Mouse (Mus musculus) mature B cell (primary cell): ENCODE results near the gene Doc2b.

Experiments
- in situ Hi-C: fragments of 300-500 bp; cut with MboI; formaldehyde crosslinking; loops from 2 replicates; pipeline ENCODE4 v1.14.3; 2019

Gene Doc2b

DNA sequence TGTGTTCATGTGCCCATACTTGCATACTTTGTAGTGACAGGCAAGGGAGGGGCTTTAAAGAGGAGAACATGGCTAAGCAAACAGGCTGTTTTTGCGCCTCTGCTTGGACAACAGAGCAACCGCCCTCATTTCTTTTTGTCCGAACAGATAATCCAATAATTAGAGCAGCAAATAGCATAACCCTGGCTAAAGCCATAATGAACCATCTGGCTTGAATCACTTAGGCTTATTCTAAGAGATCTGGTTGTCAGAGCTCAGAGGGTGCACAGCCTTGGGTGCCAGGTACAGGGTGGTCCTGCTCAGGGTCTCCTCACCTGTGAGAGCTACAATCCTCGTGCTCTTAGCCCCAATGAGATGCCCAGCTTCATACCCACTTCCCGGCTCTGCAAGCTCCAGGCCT lies 2.5 kb downstream of the Doc2b start:
- in situ Hi-C loops: no loop called here

DNA sequence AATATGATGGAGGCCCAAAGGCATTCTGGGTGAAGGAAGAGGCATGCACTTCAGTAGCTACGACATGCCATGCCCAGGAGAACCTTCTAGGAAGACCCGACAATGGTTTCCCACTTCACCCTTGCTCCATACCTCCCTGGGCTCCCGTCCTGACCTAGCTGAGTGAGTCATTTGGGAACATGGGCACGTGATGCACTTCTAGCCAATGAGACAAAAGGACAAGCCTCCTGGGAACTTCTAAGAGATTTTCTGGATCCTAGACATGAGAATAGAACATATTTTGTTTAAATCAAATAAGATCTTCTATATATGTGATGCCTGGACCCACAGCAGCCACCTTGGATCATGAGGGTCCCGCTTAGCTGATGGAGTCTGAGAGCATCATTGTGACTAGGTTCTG lies 3.3 kb downstream of the Doc2b start:
- in situ Hi-C loops: no loop called here

DNA sequence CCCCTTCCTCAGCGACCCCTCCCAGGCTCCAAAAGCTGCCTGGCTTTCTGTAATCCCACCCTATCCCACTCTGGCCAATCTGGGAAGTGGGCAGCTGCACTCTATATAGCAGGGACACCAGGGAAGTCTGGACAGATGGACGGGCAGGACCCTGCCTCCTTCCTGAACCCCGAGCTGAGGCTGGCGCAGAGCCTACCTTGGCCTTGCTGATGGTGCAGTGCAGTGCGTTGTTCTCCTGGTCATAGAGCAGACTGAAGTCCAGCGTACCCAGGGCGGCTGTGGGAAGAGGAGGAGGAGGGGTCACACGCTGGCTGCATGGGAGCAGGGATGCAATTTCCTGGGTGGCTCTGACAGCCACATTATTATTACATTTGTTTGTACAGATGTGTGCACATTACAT lies 10.0 kb downstream of the Doc2b start:
- in situ Hi-C loops: no loop called here

DNA sequence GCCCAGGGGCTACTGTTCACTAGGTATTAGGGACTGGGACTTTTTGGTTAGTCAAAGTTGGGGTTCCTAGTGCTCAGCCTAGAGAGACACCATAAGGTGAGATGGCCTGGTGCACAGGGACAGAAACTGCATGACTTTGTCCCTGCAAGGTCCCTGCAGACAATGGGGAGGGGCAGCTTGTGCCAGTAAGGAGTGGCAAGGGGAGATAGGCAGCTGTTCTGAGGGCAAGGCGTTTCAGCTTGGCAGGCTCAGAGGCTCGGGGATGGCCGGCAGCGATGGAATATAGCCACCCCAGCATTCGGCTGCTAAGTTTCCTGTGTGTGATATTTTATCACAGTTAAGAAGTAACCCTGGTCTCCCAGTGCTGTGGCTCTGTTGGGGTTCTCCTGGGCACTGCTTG lies 12.1 kb downstream of the Doc2b start:
- in situ Hi-C loops: no loop called here

DNA sequence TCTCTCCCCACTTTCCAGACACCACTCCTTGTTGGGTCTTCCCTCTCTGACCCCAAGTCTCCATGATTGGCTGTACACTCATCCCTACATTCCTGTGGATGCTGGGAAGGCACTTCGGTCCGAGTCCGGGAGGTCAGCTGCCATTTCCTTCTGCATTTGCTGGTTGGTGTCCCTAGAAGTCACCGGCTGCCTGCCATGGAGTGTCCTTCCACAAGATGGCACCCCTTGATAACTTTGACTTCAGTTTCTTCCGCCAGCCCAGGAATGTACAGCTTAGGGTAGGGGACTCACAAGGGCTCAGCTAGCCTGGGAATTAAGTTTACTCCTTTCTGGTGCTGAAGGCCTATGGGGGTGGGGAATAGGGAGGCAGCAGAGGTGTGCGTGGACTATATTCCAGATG lies 13.9 kb downstream of the Doc2b start:
- in situ Hi-C loops: no loop called here

DNA sequence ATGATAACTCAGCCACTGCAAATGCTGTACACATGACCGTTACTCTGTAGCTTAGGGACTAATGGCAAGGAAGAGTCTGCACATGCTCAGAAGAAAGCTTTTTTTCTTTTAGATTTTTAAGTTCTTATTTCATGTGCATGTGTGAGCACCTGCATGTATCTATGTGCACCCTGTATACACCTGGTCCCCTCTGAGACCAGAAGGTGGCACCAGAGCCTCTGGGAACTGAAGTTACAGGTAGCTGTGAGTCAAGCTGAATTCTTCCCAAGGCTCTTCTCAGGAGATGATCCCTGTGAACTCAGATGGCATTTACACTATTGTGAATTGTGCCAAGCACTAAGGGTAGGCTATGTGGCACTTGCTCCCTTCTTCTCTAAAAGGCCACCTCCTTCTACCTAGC lies 19.9 kb downstream of the Doc2b start:
- in situ Hi-C loops: loop anchor here (10.0 kb wide), 1 partner anchor 399 kb away; the partner anchor contains the start of genes Fam57a and Vps53

DNA sequence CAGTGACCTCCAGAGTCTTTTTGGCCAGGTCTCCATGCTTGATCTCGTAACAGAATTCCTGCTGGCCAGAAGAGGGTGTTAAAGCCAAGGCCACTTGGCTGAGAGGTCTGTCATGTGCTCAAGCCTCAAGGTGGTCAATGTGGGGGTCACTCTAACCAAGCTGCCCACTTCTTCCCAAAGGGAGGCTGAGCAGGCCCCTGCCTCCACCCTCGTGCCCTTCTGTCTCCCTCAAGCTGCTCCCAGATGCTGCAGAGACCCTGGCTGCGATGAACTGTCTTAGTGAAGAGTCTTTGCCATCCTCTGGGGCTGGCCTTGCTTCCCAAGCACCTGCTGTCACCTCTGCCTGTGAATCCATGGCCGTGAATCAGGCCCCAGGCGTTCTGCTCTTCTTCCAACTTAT lies 23.3 kb downstream of the Doc2b start:
- in situ Hi-C loops: loop anchor here (10.0 kb wide), 1 partner anchor 402 kb away; the partner anchor contains the start of genes Fam57a and Vps53

DNA sequence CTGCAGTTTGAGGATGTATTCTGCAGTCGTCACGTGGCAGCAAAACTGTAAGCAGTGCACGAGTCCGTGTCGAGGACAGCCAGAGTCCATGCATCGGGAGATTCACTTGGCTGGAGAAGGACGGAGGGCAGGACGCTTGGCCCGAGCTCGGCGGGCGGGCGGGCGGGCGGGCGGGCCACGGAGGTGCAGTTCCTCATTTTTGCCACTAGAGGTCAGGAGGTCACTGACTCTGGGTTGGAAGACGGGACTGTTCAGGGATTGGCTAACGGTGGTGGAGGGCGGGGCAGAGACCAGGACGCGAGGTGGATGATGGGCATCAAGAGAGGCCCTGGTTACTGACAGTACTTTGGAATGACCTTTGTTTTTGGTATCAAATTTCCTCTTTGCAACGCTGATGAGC lies 26.6 kb downstream of the Doc2b start:
- in situ Hi-C loops: no loop called here

DNA sequence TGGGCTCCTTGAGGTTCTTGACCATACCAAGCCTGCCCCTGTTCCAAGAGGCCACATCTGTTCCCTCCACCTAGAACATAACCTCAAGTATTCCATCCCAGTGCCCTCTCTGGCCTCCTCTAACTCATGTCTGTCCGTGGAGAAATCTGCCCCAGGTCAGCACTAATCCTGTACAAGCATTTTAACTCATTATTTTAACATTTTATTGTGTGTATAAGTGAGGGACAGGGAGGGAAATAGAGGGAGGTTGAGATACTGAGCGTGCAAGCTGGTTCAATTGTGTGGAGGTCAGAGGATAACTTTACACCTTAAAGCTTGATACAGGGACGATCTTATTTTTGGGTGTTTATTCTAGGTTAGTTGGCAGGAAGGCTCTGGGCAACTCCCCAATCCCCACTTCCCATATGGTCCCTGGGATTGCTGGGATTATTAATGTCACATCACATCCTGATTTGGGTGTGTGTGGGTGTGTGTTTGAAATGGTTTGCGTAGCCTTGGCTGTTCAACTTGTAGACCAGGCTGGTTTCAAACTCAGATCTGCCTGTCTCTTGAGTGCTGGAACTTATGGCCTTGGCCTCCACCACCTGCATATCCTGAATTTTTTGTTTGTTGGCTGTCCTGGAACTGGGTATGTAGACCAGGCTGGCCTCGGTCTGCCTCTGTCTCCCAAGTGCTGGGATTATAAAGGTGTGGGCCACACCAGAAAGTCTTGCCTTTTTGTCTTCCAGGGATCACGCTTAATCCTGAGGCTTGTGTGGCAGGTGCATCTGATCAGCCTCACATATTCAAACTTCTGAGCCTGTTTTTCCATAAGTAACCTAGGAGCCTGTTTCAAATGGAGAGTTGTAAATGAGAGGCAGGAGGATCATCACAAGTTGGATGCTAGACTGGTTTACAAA lies 27.5 kb downstream of the Doc2b start:
- in situ Hi-C loops: no loop called here

DNA sequence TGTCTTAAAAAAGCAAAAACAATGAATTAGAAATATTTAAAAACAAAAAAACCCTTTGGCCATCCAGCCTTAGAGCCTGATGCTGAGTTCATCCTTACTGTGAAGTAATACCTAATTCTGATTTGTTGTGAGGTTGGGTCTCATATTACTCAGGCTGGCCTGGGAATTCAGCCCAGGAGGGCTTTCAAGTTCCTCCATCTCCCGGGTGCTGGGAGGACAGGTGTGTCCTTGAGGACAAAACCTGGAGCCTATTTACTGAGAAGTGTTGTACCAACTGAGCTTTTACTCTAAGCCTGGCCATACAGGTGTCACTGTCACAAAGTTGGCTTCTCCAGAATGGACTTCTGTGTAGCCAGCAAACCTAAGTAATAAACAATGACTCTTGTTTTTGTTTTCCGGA lies 28.8 kb downstream of the Doc2b start:
- in situ Hi-C loops: no loop called here

DNA sequence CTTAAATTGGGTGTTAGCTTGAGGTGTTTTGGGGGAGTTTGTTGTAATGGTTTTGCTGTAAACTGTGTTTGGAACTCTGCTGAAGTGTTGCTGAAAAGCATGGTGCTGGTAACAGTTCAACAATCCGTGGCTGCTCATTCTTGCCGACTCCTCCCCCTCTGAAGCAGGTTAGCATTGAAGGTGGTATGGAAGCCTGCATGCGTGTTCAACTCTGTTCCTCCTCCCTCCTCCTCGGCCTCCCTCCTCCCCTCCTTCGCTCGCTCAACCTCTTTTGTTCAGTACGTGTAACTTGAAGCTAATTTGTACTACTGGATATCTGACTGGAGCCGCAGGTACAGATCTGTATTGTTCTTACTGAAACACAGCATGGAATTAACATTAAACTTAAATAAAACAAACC lies 30.7 kb downstream of the Doc2b start:
- in situ Hi-C loops: no loop called here

DNA sequence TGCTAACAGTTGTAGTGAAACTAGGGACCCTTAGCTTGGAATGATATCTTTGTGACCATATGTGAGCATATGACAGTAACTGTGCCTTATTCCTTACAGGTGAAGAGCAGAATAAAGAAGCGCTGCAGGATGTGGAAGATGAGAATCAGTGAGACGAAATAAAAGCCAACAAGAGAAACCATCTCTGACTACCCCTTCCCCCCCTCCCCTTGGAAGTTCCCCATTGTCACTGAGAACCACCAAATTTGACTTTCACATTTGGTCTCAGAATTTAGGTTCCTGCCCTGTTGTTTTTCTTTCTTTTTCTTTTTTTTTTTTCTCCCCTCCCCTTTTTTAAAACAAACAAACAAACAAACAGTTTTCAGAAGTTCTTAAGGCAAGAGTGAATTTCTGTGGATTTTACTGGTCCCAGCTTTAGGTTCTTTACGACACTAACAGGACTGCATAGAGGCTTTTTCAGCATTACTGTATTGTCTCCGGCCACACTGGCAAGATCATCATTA lies 31.3 kb downstream of the Doc2b start:
- in situ Hi-C loops: no loop called here

DNA sequence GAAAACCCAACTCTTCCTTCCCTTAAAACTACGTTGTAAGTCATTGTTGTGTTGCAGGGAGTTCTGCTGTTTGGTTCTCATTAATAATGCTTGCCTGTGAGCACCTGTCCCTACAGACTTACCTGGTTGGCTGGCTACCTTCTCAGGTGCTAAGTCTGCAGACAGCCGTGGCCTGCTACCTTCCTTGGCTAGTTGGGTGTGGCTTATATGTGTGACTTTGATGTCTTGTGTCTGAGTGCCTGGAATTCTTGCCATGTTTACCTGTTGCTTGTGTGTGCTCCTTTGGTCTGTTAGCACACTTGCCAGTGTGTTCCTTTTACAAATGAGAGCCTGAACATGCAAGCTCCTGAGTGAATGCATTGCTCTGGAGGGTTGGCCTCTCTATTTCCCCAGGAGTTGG lies 33.1 kb downstream of the Doc2b start:
- in situ Hi-C loops: no loop called here

DNA sequence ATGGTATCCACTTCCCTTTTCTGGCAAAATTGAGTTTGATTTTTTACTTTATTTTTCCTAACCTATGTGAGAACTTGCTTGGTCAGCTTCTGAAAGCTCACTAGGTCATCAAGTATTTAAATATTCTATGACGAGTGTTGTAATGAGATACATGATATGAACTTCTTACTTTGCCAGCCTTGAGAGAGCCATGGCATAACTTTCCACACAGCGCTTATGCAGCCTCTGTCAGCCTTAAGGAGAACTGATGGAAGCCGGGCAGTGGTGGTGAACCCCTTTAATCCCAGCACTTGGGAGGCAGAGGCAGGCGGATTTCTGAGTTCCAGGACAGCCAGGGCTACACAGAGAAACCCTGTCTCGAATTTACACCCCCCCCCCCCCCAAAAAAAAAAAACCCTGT lies 35.1 kb downstream of the Doc2b start:
- in situ Hi-C loops: no loop called here

DNA sequence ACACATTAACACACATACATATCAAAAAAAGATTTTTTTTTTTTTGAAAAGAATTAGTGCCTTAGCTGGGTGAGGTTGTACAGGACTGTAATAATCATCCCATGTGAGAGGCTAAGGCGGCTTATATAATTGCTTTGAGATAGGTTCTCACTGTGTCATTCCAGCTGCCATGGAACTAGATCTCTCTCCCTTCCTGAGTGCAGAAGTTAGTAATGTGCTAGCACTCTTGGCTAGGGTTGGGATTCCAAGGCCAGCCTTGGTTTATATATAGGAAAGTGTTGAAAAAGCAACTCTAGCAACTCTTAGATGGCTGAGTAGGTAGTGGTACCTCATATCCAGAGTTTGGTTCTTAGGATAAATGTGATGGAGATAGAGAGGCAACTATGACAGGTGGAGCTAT lies 37.3 kb downstream of the Doc2b start:
- in situ Hi-C loops: no loop called here

DNA sequence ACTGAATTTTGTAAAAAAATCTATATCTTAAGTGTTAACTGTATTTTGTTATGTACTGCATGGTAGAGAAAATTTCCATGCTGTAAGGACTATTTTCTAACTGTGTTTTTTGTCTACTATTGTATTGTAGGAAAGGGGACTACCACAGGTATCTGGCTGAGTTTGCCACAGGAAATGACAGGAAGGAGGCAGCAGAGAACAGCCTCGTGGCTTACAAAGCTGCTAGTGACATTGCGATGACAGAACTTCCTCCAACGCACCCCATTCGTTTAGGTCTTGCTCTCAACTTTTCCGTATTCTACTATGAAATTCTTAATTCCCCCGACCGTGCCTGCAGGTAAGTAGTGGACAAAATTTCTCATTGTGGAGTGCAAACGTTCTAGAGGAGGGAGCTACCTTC lies 39.2 kb downstream of the Doc2b start:
- in situ Hi-C loops: no loop called here

DNA sequence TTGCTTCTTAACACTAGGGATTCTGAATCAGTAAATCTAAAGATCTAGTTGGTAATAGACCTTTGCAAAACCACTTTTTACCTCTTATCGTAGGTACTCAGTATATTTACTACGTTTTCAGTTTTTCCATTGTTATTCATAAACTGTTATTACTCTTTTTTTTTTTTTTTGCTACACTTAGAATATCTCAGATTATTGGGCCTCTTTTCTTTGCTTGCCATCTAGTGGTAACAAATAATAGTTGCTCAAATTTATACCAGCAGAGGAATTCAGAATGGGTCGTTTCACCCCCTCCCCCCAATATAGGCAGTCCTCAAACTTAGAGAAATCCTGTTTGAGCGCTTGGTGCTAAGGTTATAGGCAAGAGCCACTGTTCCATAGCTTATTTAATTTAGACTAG lies 44.8 kb downstream of the Doc2b start:
- in situ Hi-C loops: no loop called here

DNA sequence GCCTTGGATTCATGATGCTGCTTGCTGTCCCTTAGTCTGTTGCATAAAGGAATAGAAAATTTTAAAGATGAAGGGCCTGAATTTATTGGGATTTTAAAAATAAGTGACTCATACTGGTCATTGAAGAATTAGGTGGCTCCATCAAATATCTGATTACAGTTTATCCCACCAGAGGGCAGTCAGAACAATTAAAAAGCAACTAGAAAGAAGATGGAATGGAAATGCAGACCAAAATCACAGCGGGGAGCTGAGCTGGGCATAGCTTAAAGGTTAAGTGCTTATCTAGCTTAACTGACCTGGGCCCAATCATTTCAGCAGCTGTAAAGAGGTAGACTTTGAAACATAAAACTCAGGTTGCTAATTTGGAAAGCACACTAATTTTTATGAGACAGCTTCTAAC lies 45.3 kb downstream of the Doc2b start:
- in situ Hi-C loops: no loop called here

DNA sequence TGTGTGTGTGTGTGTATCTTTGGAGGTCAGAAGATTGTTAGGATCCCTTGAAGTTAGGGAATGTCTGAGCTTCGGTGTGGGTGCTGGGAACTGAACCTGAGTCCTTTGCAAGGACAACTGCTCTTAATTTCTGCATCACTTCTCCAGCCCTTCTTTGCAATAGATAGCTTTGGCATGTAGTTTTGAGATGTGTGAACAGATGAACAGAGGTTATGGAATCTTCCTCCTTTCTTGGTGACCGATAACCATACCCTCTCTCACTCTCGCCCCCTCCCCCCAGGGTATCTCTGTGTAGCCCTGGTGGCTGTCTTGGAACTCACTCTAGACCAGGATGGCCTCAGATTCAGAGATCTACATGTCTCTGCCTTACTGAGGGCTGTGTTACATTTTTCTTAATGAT lies 51.1 kb downstream of the Doc2b start:
- in situ Hi-C loops: no loop called here

DNA sequence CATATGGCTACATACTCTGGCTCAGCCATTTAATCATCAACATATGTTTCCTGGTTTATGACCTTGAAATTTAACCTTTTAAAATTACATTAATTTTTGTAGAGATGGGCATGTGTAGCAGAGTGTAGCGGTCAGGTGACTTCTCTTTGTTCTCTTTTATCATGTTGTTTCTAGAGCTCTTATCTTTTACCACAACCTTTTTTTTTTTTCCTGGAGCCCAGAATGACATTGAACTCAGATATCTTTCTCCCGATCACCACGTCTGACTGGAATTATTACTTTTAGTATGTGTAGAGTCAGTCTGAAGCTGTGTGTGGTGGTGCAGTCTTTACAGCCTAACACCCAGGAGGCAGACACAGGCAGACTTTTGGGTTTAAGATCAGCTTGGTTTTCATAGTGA lies 54.2 kb downstream of the Doc2b start:
- in situ Hi-C loops: no loop called here

DNA sequence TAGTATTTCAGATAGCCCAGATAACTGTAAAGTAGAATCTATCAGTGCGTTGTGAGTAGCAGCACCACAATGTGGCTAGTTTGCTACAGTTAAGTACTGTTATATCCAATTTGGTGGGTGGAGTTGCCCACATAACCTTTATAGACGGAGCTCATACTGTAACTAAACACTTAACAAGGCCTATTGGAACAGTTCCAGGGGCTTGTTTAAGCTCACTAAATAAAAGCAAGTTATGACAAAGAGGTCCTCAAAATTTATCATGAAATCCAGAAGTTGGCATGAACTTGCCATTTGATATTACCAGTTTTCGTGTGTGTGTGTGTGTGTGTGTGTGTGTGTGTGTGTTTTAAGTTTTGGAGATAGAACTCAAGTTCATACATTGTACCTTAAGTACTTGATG lies 55.6 kb downstream of the Doc2b start:
- in situ Hi-C loops: no loop called here

DNA sequence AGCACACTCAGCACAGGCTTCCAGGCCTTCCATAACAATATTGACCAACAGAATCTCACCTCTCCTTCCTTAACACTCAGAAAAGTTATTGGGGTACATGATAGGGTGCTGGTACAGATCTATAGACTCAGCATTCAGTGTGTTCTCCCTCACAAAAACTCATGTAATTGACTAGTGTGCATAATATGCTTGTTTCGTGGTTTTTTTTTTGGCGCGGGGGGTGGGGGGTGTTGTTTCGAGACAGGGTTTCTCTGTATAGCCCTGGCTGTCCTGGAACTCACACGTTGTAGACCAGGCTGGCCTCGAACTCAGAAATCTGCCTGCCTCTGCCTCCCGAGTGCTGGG lies 57.4 kb downstream of the Doc2b start:
- in situ Hi-C loops: no loop called here

DNA sequence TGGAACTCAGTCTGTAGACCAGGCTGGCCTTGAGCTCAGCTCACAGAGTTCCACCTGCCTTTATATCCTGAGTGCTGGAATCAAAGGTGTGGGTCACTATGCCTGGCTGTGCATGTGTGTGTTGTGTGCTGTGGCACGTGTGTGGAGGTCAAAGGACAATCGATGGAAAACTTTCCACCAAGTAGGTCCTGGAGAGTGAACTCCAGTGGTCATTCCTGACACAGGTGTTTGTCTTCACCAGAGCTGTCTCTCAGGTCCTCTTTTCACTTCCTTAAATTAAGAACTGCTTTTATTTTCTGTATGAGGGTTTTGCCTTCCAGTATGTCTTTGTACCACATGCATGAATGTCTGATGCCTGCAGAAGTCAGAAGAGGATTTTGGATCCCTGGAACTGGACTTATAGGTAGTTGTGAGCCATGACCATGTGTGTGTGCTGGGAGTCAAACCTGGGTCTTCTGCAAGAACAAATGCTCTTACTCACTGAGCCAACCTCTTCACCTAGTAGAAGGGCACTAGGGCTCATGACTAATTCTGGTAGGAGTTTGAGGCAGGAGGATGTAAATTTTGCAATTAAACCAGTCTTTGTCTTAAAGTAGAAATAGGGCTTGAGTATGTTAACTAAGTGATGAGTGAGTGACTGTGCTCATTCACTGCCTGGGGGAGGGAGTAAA lies 57.9 kb downstream of the Doc2b start:
- in situ Hi-C loops: no loop called here
